Mouse (Mus musculus): ENCODE data around the gene Zyx. TPM values are rescaled to one million over a fixed set of nuclear protein-coding genes. Genes with fewer than 3 reads are reported as not detected.
A peak's percentile ranks its signal among the peaks of the same experiment; 100 is the strongest.

Gene Zyx
- polyA plus RNA-seq, 1 experiment from 2014 or later: 96.9 TPM

DNA sequence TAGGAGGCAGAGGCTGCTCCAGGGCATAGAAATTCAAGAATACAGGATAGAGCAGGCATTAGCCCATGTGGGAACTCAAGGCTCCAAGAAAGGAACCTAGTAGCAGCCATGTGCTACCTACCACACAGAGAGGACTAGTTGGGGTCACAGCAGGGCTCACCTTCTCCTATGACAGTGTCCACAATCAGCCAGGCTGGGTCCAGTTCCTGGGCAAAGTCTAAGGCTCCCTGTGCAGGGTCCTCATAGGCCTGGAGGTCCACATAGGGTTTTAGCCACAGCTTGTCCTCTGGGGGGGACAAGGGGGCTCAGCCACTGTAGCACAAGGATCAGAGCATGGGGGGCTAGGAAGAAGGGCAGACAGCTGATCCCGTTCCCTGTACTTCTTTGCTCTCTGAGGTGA lies 13.1 kb downstream of the Zyx start:
- no peak for DNase-seq (ENCODE audit: low spot score)
- WGBS: 84% methylated on average over 1 of the region's 1 CpGs
- H3K27me3 ChIP-seq (replicated peaks; ENCODE audit: low read depth, poor library complexity, severe bottlenecking): peaks cover 2% of the 10 kb centered on the region; the same call in 1 of the 2 replicates
- peaks cover 44% of the 10 kb centered on the region for H3K36me3 ChIP-seq (replicated peaks)
- no peak overlapping the region for H3K27ac ChIP-seq (replicated peaks)
- no peaks in the 10 kb centered on the region for H3K4me1 ChIP-seq
- H3K9me3 ChIP-seq: no peaks in the 10 kb centered on the region
- H3K4me3 ChIP-seq: no peak overlapping the region

- Histone ChIP-seq H3K4me3 (no peak overlapping the region), H3K27me3 (replicated peaks; ENCODE audit: low read depth, poor library complexity, severe bottlenecking) (peaks cover 5% of the 10 kb centered on the region; the same call in 1 of the 2 replicates), H3K36me3 (replicated peaks) (peaks cover 40% of the 10 kb centered on the region), H3K9me3 (no peaks in the 10 kb centered on the region), H3K27ac (replicated peaks) (no peak overlapping the region), H3K4me1 (no peaks in the 10 kb centered on the region)
- no peak for DNase-seq (ENCODE audit: low spot score)
- 57% methylated on average over 3 of the region's 3 CpGs for WGBS
These were observed 13.5 kb downstream of the Zyx start for GRCm38 (mm10) chr6:42362974-42363373.

DNA sequence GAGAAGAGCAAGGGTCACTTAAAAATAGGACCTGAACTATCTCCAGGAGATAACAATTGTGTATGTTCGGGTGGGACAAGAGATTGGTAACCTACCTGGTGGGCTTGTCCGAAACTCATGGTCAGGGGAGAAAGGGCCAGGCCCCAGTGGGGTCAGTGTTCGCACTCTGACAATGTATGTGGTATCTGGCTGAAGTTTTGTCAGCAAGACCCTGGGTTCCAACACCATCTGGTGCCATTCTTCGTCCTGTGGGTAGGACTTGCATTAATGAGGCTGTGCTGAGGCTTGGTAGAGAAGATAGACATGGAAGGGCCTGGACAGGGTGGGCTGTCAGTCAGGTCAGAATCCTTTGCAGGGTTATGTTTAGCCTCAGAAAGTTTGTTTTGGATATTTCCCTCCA lies 14.6 kb downstream of the Zyx start:
- DNase-seq (ENCODE audit: low spot score): no peak
- WGBS: 92% methylated on average over 4 of the region's 4 CpGs
- Histone ChIP-seq H3K27me3 (replicated peaks; ENCODE audit: low read depth, poor library complexity, severe bottlenecking) (peaks cover 5% of the 10 kb centered on the region; the same call in 1 of the 2 replicates), H3K27ac (replicated peaks) (no peak overlapping the region), H3K4me3 (no peak overlapping the region), H3K4me1 (no peaks in the 10 kb centered on the region), H3K9me3 (no peaks in the 10 kb centered on the region), H3K36me3 (replicated peaks) (peaks cover 29% of the 10 kb centered on the region)

GRCm38 (mm10) chr6:42364607-42365006 lies 15.2 kb downstream of the Zyx start:
- 88% methylated on average over 15 of the region's 15 CpGs for WGBS
- no peak for DNase-seq (ENCODE audit: low spot score)
- no peak overlapping the region for H3K4me3 ChIP-seq
- no peak overlapping the region for H3K27ac ChIP-seq (replicated peaks)
- H3K36me3 ChIP-seq (replicated peaks): peaks cover 23% of the 10 kb centered on the region
- H3K9me3 ChIP-seq: no peaks in the 10 kb centered on the region
- H3K27me3 ChIP-seq (replicated peaks; ENCODE audit: low read depth, poor library complexity, severe bottlenecking): peaks cover 5% of the 10 kb centered on the region; the same call in 1 of the 2 replicates
- peaks cover 1% of the 10 kb centered on the region; the same call in 1 of the 2 replicates for H3K4me1 ChIP-seq

DNA sequence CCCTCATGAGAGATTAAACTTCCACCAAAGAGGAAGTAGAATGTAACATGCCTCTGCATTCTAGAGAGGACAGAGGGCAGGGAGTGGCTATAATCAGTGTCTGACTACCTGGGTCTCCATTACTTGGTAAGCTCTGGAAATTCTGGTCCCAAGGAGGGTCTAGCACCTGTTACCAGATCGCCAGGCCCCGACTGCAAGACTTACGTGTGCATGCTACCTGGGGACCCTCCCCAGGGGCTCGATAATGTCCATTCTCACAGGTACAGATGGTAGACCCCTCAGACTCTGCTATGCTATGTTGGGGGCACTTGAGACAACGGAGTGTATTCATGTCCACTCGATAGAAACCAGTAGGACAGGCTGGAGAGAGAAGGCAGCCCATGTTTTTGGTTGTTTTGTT lies 15.8 kb downstream of the Zyx start:
- 96% methylated on average over 6 of the region's 6 CpGs for WGBS
- Histone ChIP-seq H3K27me3 (replicated peaks; ENCODE audit: low read depth, poor library complexity, severe bottlenecking) (peaks cover 5% of the 10 kb centered on the region; the same call in 1 of the 2 replicates), H3K27ac (replicated peaks) (no peak overlapping the region), H3K4me3 (no peak overlapping the region), H3K36me3 (replicated peaks) (peaks cover 17% of the 10 kb centered on the region), H3K4me1 (peaks cover 6% of the 10 kb centered on the region), H3K9me3 (no peaks in the 10 kb centered on the region)
- no peak for DNase-seq (ENCODE audit: low spot score)

GRCm38 (mm10) chr6:42369870-42370269 lies 20.4 kb downstream of the Zyx start:
- 0 out of 2 replicates have a peak, but pooled peaks cover 2% of the 10 kb centered on the region for H3K36me3 ChIP-seq (replicated peaks)
- peaks cover 32% of the 10 kb centered on the region for H3K27me3 ChIP-seq (replicated peaks; ENCODE audit: low read depth, poor library complexity, severe bottlenecking)
- peaks cover 37% of the 10 kb centered on the region for H3K4me1 ChIP-seq
- no peak overlapping the region for H3K4me3 ChIP-seq
- no peak overlapping the region for H3K27ac ChIP-seq (replicated peaks)
- DNase-seq (ENCODE audit: low spot score): no peak
- H3K9me3 ChIP-seq: no peaks in the 10 kb centered on the region
- WGBS: 20% methylated on average over 3 of the region's 3 CpGs

DNA sequence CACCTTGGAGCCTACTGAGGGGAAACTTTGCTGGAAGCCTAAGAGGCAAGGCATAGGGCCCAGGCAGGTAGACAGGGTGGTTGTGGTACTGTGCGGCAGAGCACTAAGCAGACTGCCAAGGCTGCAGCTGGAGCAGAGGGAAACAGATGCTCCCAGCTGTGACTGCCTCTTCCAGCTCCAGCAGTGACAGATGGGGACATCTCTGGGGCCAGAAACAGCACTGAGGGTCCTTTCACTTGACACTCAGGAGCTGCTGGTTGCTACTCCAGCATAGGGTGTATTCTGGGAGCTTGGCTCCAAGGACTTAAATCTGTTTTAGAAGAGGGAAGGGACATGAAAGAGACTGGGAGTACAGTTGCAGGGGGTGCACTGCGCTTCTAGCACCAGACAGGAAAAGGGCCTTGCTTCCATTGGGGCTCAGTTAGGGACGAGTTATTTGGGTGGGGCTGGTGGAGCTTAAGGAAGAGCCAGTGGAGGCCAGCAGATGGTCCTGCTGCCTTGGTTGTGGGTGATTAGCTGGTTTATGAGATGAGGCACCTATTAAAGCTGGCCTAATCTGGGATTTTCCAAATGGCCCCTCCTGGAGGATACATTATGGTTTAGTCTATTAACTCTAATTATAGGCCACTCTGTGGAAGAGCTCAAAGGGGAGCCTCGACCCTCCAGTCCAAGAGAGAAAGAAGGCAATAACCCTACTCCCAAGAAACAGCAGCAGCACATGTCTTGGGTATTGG lies 21.4 kb downstream of the Zyx start:
- Histone ChIP-seq H3K4me3 (no peak overlapping the region), H3K9me3 (no peaks in the 10 kb centered on the region), H3K27ac (replicated peaks) (no peak overlapping the region), H3K36me3 (replicated peaks) (no peaks in the 10 kb centered on the region), H3K27me3 (replicated peaks; ENCODE audit: low read depth, poor library complexity, severe bottlenecking) (peaks cover 32% of the 10 kb centered on the region), H3K4me1 (peaks cover 37% of the 10 kb centered on the region)
- WGBS: 50% methylated on average over 4 of the region's 4 CpGs
- DNase-seq (ENCODE audit: low spot score): no peak

DNA sequence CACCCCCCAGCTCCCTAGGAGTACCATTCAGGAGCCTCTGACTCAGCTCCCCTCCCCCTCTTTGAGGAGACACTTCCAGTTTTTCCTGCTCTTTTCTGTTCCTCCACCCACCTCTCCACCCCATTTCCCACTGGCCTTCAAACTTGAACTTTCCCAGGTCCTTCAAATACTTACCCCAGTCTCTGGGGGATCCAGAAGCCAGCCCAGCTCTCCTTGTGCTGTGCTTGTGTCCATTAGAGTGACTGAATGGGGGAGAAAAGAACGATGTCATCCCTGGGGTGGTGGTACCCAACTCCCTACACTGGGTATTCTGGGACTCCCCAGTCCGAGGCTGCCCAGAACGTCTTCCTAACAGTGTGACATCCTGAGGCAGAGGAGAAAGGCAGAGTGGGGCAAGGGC lies 22.6 kb downstream of the Zyx start:
- no peaks in the 10 kb centered on the region for H3K9me3 ChIP-seq
- peaks cover 32% of the 10 kb centered on the region for H3K27me3 ChIP-seq (replicated peaks; ENCODE audit: low read depth, poor library complexity, severe bottlenecking)
- peaks cover 39% of the 10 kb centered on the region for H3K4me1 ChIP-seq
- no peak overlapping the region for H3K27ac ChIP-seq (replicated peaks)
- 4% methylated on average over 3 of the region's 3 CpGs for WGBS
- no peak for DNase-seq (ENCODE audit: low spot score)
- H3K4me3 ChIP-seq: peak overlapping the region; percentile 71
- no peaks in the 10 kb centered on the region for H3K36me3 ChIP-seq (replicated peaks)

DNA sequence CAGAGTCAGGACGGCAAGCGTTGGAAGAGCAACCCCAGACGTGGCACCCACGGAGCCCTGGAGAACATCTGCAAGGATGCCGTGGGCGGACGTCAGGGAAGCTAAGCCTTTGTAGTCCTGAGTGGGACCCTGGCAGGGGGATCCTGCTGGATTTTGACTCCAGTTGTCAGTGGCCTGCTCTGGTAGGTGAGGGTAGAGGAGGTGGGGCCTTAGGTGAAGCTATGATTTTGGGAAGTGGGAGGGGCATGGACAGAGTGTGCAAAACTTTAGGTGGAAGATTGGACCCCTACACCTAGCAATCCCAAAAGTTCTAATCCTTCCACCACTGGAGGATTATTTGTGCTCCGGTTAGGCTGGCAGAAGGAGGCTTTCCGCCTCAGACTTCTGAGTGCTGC lies 23.0 kb downstream of the Zyx start:
- Histone ChIP-seq H3K9me3 (no peaks in the 10 kb centered on the region), H3K4me3 (peak overlapping the region; percentile 71), H3K27me3 (replicated peaks; ENCODE audit: low read depth, poor library complexity, severe bottlenecking) (peaks cover 30% of the 10 kb centered on the region), H3K27ac (replicated peaks) (no peak overlapping the region; the same call in 1 of the 2 replicates), H3K36me3 (replicated peaks) (no peaks in the 10 kb centered on the region), H3K4me1 (peaks cover 39% of the 10 kb centered on the region)
- 11% methylated on average over 9 of the region's 9 CpGs for WGBS
- DNase-seq (ENCODE audit: low spot score): no peak

DNA sequence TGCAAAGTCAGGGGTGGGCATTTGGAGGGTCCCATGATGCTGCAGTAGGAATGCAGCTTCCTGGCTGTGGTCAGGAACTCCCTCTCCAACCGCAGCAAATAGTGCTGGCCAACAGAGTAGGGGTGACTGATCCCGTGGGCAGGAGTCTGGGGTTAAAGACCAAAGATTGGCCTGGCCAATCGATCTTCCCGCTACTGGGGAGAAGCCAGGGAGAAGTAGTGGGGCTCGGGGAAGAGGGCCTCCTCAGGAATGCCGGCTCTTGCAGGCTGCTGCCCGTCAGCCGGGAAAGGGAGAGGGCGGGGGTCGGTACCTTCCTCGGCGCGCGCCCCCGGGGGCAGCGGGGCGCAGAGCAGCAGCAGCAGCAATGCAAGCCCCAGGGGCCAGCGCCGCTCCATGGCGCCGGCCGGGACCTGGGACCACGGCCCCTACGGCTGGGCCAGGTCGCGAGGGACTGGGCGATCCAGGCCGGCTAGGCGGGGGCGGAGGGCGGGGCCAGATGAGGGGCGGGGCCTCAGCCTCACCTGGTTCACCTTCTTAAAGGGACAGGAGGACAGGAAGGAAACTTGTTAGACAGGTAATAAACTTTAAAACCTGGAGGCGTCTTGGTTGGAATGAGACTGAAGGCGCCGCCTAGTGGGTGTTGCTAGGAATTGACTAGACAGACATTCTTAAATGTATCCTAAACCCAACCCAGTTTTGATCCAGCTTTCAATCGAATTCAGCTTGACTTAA lies 23.6 kb downstream of the Zyx start, which contains the start of gene Epha1:
Gene Epha1, minus strand, starts transcription at position 453 of the 732 bp plus-strand sequence.
- Histone ChIP-seq H3K36me3 (replicated peaks) (no peaks in the 10 kb centered on the region), H3K27ac (replicated peaks) (peak within 1 kb of the TSS; percentile 77), H3K4me3 (peak within 1 kb of the TSS; percentile 71), H3K27me3 (replicated peaks; ENCODE audit: low read depth, poor library complexity, severe bottlenecking) (peaks cover 26% of the 10 kb centered on the region), H3K9me3 (no peaks in the 10 kb centered on the region), H3K4me1 (peaks cover 39% of the 10 kb centered on the region)
- DNase-seq (ENCODE audit: low spot score): peak; percentile 75
- under 1% methylated on average over 36 of the region's 36 CpGs for WGBS

GRCm38 (mm10) chr6:42373669-42374430 lies 24.4 kb downstream of the Zyx start:
- Histone ChIP-seq H3K36me3 (replicated peaks) (no peaks in the 10 kb centered on the region), H3K4me3 (peak overlapping the region; percentile 71), H3K27me3 (replicated peaks; ENCODE audit: low read depth, poor library complexity, severe bottlenecking) (peaks cover 26% of the 10 kb centered on the region), H3K27ac (replicated peaks) (no peak overlapping the region), H3K4me1 (peaks cover 39% of the 10 kb centered on the region), H3K9me3 (no peaks in the 10 kb centered on the region)
- WGBS: 44% methylated on average over 7 of the region's 7 CpGs
- DNase-seq (ENCODE audit: low spot score): no peak

DNA sequence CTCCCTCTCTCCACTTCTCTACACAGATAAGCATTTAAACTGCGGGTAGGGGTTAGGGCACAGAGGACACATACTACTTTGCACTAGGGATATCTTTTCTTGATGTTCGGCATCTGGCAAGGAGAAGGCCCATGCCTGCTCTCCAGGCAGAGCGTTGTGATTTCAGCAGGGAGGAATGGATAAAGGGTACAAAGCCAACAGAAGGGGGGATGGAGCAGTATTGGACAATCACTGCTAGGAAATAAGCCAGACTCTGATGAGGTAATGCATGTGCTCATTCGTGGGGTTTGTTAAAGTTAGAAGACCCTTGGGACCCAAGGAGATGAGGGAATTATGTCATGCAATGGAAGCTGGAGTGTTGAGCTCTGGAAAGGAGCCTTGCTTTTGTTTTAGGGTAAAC lies 25.3 kb downstream of the Zyx start:
- no peak overlapping the region for H3K4me3 ChIP-seq
- no peaks in the 10 kb centered on the region for H3K36me3 ChIP-seq (replicated peaks)
- peaks cover 37% of the 10 kb centered on the region for H3K4me1 ChIP-seq
- WGBS: 74% methylated on average over 4 of the region's 4 CpGs
- no peak for DNase-seq (ENCODE audit: low spot score)
- no peaks in the 10 kb centered on the region for H3K9me3 ChIP-seq
- H3K27ac ChIP-seq (replicated peaks): no peak overlapping the region
- peaks cover 26% of the 10 kb centered on the region for H3K27me3 ChIP-seq (replicated peaks; ENCODE audit: low read depth, poor library complexity, severe bottlenecking)

Data from embryonic facial prominence, embryonic 10.5 days (tissue).